Mouse (Mus musculus) heart, adult 2 months (tissue): Measurements from ENCODE around the gene Bcl2l13. TPM values are rescaled to one million over a fixed set of nuclear protein-coding genes. Genes with fewer than 3 reads are reported as not detected.
A peak's percentile ranks its signal among the peaks of the same experiment; 100 is the strongest.
"Not testable (repeated sequence)": the region's sequence is repeated elsewhere in the genome, so short reads cannot be mapped to it uniquely, and the experiment has no call there.

Experiments
- DNase-seq, 2 experiments: peaks; one replicate each; pipeline ENCODE4 v3.0.0; 2021
- H3K27ac ChIP-seq: fragments of 200-600 bp; 2 replicates; pipeline ENCODE4 v1.8.1; 2022
- H3K27me3 ChIP-seq: fragments of 200-500 bp; 2 replicates; pipeline ENCODE4 v1.6.1; 2012; ENCODE audit warnings: mild to moderate bottlenecking, low read length, inconsistent platforms, mixed read lengths; ENCODE audit not compliant: control insufficient read depth, insufficient read depth
- H3K36me3 ChIP-seq: fragments of 200-500 bp; 2 replicates; pipeline ENCODE4 v1.6.1; 2012; ENCODE audit warnings: low read length, inconsistent platforms; ENCODE audit not compliant: control insufficient read depth, insufficient read depth
- H3K4me1 ChIP-seq: fragments of 200-500 bp; 2 replicates; pipeline ENCODE4 v1.6.1; 2011; ENCODE audit warnings: low read length; ENCODE audit not compliant: control insufficient read depth, insufficient read depth
- H3K4me3 ChIP-seq: fragments of 200-600 bp; 2 replicates; pipeline ENCODE4 v1.8.1; 2022
- H3K79me2 ChIP-seq: fragments of 200-500 bp; replicated peaks from 2 replicates; pipeline ENCODE4 v1.6.1; 2012; ENCODE audit warnings: mild to moderate bottlenecking, inconsistent platforms, low read length, moderate library complexity, mixed read lengths; ENCODE audit not compliant: control insufficient read depth, insufficient read depth
- H3K9ac ChIP-seq: fragments of 200-500 bp; 2 replicates; pipeline ENCODE4 v1.6.1; 2012; ENCODE audit warnings: low read depth, mild to moderate bottlenecking, control low read depth, inconsistent platforms, low read length, mixed read lengths
- CTCF ChIP-seq: fragments of 200-600 bp; IDR thresholded peaks from 2 replicates; pipeline ENCODE4 v1.8.1; 2022; ENCODE audit warnings: antibody characterized with exemption, mild to moderate bottlenecking, moderate library complexity
- EP300 ChIP-seq: fragments of 200-500 bp; IDR thresholded peaks from 2 replicates; pipeline ENCODE4 v1.6.1; 2011; ENCODE audit warnings: low read depth, low read length, control low read depth; ENCODE audit not compliant: insufficient read depth
- POLR2A ChIP-seq: fragments of 200-500 bp; IDR thresholded peaks from 2 replicates; pipeline ENCODE4 v1.6.1; 2011; ENCODE audit warnings: mild to moderate bottlenecking, low read depth, low read length, control low read depth; ENCODE audit not compliant: insufficient read depth
- WGBS: fragments of 180-500 bp; shearing (Covaris S2); methylation state at CpG from one replicate; pipeline ENCODE4 v1.1.7; 2018; 5-methylcytosine and 5-hydroxymethylcytosine counted together
- intact Hi-C: fragments of 180-260 bp; cut with DNase I; formaldehyde crosslinking; loops from one replicate; pipeline ENCODE4 v1.15.1; 2025
- polyA plus RNA-seq: library from polyadenylated mRNA; depleted of rRNA; stranded (reverse); fragments of >200 nt; gene quantifications from 2 replicates; pipeline ENCODE4 v1.2.3, GENCODE M21; 2012
- total RNA-seq, 2 experiments: library from RNA; stranded (reverse); gene quantifications; 2 replicates each; pipeline ENCODE4 v1.2.3; 2021

Bcl2l13 gene
- total and polyA plus RNA-seq, 3 experiments: 36.2 to 84.8 (median 72.5) TPM

DNA sequence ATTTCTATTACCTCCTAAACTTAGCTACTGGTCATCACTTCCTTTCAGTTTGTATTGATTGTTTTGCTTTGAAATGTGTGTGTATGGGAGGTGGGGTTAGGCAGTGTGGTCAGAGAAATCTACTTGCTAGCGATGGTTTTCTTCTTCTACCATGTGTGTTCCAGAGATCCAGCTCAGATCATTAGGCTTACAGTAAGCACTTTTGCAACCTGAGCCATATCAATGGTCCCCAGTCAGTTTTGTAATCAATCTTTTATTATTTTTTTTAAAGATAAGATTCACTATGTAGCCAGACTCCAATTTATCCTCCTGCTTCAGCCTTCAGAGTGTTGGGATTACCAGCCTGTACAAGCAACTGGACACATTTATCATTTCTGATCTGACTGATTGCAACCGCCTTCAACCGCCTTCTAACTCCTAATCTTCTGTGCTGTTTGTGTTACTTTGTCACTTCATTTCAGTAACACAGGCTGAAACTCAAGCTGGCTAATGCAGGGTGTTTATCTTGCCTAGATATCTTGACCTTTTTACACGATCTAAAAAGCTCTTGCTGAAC, 1.2 kb upstream of the Bcl2l13 start:
- Histone ChIP-seq H3K4me3 (no peak overlapping the region), H3K4me1 (no peaks in the 10 kb centered on the region), H3K27ac (no peak overlapping the region), H3K27me3 (no peaks in the 10 kb centered on the region), H3K36me3 (no peaks in the 10 kb centered on the region; the same call in 1 of the 2 replicates), H3K79me2 (no peaks in the 10 kb centered on the region), H3K9ac (no peak overlapping the region)
- 87% methylated on average over 4 of the region's 4 CpGs for WGBS
- no peak for DNase-seq
- TF ChIP-seq CTCF (no peak), POLR2A (no peak), EP300 (no peak)
- intact Hi-C loops: no loop called here

GRCm38 (mm10) chr6:120836389-120837151, 558 bp downstream of the Bcl2l13 start:
- intact Hi-C loops: no loop called here
- WGBS: 2% methylated on average over 37 of the region's 37 CpGs

GRCm38 (mm10) chr6:120837152-120837530, 1.1 kb downstream of the Bcl2l13 start:
- no peak for DNase-seq
- H3K4me1 ChIP-seq: peaks cover 3% of the 10 kb centered on the region; the same call in 1 of the 2 replicates
- peak overlapping the region; percentile 99; the same call in 1 of the 2 replicates for H3K27ac ChIP-seq
- H3K4me3 ChIP-seq: peak overlapping the region; percentile 98
- no peak for TF ChIP-seq CTCF
- TF ChIP-seq EP300: no peak
- TF ChIP-seq POLR2A: no peak
- 62% methylated on average over 1 of the region's 1 CpGs for WGBS
- H3K79me2 ChIP-seq: peaks cover 1% of the 10 kb centered on the region; the same call in 1 of the 2 replicates
- H3K9ac ChIP-seq: no peak overlapping the region; the same call in 1 of the 2 replicates
- H3K36me3 ChIP-seq: no peaks in the 10 kb centered on the region; the same call in 1 of the 2 replicates
- intact Hi-C loops: no loop called here
- no peaks in the 10 kb centered on the region for H3K27me3 ChIP-seq

More at GRCm38 (mm10) chr6:120836389-120837151, 558 bp downstream of the Bcl2l13 start:
- Histone ChIP-seq H3K36me3 (no peaks in the 10 kb centered on the region; the same call in 1 of the 2 replicates), H3K4me3 (peak overlapping the region; percentile 98), H3K9ac (peak overlapping the region; percentile 97), H3K4me1 (no peaks in the 10 kb centered on the region; the same call in 1 of the 2 replicates), H3K27me3 (no peaks in the 10 kb centered on the region), H3K27ac (peak overlapping the region; percentile 99), H3K79me2 (0 out of 2 replicates have a peak, but pooled peaks cover 1% of the 10 kb centered on the region)
- DNase-seq: no peak
- TF ChIP-seq CTCF (no peak), POLR2A (no peak), EP300 (no peak)

GRCm38 (mm10) chr6:120840258-120840657, 4.2 kb downstream of the Bcl2l13 start:
- intact Hi-C loops: no loop called here
- peaks cover 3% of the 10 kb centered on the region; the same call in 1 of the 2 replicates for H3K4me1 ChIP-seq
- peaks cover 3% of the 10 kb centered on the region; the same call in 1 of the 2 replicates for H3K36me3 ChIP-seq
- no peaks in the 10 kb centered on the region for H3K27me3 ChIP-seq
- no peak overlapping the region for H3K27ac ChIP-seq
- DNase-seq: no peak
- no peak overlapping the region for H3K9ac ChIP-seq
- WGBS: 95% methylated on average over 7 of the region's 7 CpGs
- TF ChIP-seq EP300 (no peak), POLR2A (no peak), CTCF (no peak)
- H3K4me3 ChIP-seq: no peak overlapping the region
- peaks cover 1% of the 10 kb centered on the region; the same call in 1 of the 2 replicates for H3K79me2 ChIP-seq

DNA sequence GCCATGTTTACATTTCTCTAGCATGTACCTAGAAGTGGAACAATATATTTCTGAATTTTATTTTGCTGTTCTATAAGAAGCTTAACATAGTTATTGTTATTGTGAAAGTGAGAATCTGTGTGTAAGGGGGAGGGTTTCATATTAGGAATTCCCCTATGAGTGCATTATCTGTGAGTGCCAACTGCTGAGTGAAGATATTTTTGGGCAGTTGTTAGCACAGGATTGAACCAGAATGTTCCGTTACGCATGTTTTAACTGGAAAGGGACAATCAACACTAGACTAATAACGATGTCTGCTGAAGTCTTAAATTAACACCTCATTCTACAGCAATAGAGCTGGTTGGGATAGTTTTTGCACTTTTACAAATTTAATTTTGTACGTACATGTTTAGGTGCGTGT, 5.7 kb downstream of the Bcl2l13 start:
- H3K27me3 ChIP-seq: no peaks in the 10 kb centered on the region
- peak overlapping the region; percentile 53 for H3K27ac ChIP-seq
- H3K9ac ChIP-seq: no peak overlapping the region
- DNase-seq: no peak
- intact Hi-C loops: no loop called here
- peaks cover 1% of the 10 kb centered on the region; the same call in 1 of the 2 replicates for H3K79me2 ChIP-seq
- H3K4me3 ChIP-seq: no peak overlapping the region
- H3K36me3 ChIP-seq: peaks cover 3% of the 10 kb centered on the region; the same call in 1 of the 2 replicates
- H3K4me1 ChIP-seq: peaks cover 3% of the 10 kb centered on the region; the same call in 1 of the 2 replicates
- TF ChIP-seq EP300: no peak
- no peak for TF ChIP-seq POLR2A
- TF ChIP-seq CTCF: no peak
- 59% methylated on average over 5 of the region's 5 CpGs for whole genome bisulfite sequencing

- H3K4me1 ChIP-seq, H3K27ac ChIP-seq, intact Hi-C loops, DNase-seq, H3K36me3 ChIP-seq, H3K79me2 ChIP-seq, H3K4me3 ChIP-seq, H3K27me3 ChIP-seq, H3K9ac ChIP-seq: not testable (repeated sequence)
Observed at GRCm38 (mm10) chr6:120850720-120851119, 14.7 kb downstream of the Bcl2l13 start.
